Mouse (Mus musculus): ENCODE measurements around the gene Pnmt.

The Pnmt gene

GRCm38 (mm10) chr11:98385638-98386585 lies at the start of gene Pnmt:
TSS of gene Pnmt (plus strand) at chr11:98386450.
- DNase-seq = no peak

- peak; percentile 74 for DNase-seq
Measured at GRCm38 (mm10) chr11:98338507-98338961, 47.7 kb upstream of the Pnmt start.

- no peak for DNase-seq
Measured at GRCm38 (mm10) chr11:98339071-98339501, 47.2 kb upstream of the Pnmt start.

DNA sequence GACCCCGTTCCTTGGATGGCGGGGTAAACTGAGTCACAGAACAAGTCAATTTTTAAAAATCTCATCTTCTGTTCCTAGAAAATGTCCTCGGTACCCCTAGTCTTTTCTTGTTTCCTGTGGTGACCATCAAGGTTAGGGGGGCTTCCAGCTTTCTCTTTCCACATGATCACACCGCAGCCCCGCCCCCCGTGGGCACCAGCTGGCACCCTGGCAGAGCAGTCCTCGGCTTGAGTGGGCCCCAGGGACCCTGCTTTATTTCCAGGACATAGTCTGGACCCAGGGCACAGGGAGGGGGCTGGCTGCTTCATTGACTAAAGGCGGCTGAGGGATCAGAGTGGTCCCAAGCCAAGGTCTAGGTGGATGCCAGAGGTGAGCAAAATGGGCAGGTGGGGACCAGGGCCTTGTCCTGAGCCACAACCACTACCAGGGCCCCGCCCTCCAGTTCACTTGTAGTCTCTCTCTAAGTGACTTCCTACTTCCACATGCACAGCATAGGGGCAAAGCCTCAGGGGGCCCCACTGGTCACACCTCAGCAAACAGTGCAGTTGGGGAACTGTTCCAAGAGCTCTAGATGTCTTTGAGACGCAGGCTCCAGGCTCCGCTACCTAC lies 46.5 kb upstream of the Pnmt start:
- no peak for DNase-seq

GRCm38 (mm10) chr11:98340597-98340996 lies 45.7 kb upstream of the Pnmt start:
- no peak for DNase-seq

DNA sequence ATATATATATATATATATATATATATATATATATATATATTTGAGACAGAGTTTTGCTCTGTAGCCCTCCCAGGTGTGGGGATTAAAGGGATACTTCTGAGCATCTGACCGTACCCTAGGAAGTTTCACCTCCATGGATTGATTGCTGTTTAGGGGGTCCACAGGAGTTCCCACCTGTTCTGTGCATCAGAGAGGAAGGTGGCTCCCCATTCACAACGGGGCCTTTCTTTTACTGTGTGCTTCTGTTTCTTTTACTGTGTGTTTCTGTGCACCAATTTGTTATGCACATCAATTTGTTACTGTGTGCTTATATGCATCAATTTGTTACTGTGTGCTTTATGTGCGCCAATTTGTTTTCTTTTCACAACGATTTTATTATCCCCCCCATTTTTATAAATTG lies 45.1 kb upstream of the Pnmt start:
- no peak for DNase-seq

- DNase-seq = peak; percentile 95
Measured at GRCm38 (mm10) chr11:98342000-98342945, 44.0 kb upstream of the Pnmt start.

DNA sequence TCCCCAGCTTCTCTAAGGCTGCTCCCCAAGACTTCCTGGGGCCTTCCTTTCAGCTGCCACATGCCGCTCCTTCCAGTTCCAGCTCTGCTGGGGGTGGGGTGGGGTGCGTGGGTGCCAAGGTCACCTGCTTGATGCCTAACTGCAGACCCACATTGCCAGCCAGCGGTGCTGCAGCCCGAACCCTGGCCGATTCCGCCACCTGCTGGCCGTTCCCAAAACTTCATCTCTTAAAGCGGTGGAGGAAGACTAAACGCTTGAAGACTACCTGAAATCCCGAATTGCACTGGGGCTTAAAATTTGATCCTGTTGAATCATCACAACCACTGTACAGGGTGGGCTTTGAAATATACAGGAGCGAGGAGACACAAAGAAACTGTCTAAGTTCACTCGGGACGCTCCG lies 41.0 kb upstream of the Pnmt start:
- DNase-seq = peak; percentile 87

- DNase-seq = no peak
Measured at GRCm38 (mm10) chr11:98346168-98346567, 40.1 kb upstream of the Pnmt start.

DNA sequence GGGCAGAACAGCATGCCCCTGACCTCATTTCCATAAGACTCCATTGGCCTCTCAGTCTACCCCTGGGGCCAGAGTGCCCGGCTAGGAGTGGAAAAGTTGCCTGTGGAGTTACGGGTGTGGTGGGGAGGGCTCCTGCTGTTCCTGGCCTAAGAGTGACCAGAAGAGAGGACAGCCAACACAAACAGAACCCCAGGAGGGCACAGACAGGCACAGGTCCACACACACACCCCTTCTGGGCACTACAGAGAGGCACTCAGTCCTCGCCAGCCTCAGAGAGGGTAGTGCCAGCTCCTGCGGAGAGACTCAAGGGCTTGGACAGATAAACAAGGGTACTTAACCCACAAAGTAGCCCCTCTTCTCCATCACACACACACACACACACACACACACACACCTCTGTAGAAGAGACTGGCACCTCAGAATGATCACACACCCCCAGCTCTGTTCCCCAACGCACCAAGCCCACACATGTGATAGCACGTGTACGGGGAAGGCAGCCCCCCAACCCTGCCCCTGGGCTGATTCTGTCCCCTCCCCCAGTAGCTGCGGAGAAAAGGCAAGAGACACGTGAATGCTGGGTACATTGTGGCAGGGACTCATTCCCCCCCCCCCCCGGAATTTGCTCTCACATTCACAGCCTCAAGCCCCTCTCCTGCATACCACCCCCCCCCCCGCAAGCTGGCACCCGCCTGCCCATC lies 38.7 kb upstream of the Pnmt start:
- peak; percentile 40 for DNase-seq

DNA sequence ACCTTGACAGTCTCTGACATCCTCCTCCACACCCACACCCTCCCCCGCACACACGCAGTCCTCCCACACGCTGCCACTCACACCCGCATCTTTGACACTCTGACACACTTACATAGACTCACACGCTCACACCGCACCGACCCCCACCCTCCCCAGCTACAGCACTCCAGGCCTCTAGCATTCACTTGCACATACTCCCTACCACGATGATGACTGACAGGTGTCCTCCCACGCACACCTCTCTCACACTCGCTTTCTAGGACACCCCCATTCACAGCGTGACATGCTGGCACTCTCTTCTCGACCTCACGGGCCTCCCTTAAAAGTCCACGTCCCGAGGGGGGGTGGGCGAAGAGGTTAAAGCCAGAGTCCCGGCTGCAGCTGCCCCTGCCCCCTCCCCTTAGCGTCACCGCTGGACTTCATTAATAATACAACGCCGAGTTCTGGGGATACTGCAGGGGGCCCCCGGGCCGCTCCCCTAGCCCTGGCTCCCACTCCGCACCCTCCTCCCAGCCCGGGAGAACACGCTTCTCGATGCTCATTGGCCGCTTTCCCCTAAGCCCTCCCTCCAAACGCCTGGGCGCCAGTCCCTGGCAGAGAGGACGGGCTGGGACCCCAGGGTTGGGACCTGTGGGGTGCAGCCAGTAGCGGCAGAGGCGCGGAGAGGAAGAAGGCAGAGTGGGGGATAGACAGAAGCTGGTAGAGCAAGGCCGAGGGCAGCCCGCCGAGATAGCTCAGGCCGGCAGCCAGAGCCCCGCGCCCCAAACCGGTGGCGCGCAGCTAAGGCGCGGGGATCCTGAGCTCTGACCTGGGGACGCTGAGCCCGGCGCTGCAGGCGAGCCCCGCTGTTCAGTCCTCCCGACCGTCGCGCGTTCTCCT lies 37.9 kb upstream of the Pnmt start, which contains the start of gene Ppp1r1b:
TSS of gene Ppp1r1b (plus strand) at position 322 of the 879 bp plus-strand sequence.
- peak; percentile 74 for DNase-seq

DNA sequence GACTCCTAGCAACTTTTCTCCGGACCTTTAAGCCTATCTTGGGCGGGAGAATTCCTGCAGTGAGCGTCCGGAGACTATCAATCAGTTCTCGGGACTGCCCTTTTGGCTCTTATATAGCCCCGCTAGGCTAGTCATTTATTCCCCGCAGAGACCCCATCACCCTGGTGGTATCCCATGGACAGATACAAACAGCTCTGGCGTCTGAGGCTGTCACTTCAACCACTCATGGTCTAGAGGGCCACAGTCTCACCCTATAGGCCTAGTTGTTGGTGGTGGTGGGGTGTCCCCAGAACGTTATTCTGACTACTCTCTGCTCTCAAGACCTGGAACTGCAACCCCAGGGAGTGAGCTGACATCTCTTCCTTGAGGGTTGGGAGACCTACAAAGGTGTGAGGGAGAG lies 36.9 kb upstream of the Pnmt start:
- no peak for DNase-seq

DNA sequence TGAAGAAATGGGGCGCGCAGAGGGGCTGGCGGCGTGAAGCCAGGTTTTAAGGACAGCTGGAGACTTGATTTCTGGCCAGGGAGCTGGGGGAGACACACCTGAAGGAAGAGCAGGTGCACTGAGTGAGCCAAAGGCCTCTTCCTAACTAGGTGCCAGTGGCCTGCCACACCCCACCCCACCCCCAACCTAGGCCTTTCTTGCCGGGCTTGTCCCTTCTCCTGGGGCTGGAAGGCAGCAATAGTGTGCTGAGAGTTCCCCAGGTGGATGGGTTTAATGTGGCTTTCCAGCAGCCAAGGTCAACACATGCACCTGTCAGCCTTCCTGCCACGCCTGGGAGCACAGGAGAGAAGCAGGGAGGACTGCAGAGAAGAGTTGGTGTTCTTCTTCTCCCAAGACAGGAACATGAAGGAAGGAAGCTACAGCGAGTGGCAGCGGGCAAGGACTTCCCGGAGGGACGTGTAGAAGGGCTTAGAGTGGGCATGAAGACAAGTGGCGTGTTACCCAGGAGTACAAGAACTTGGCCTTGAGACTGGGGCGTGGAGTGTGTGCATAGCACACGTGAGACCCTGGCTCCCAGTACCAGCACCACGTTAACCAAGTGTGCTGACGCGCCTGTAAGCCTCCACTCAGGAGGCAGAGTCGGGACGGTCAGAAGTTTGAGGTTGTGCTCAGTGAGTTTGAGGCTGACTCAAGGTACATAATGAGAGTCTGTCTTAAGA lies 33.8 kb upstream of the Pnmt start:
- DNase-seq = no peak

DNA sequence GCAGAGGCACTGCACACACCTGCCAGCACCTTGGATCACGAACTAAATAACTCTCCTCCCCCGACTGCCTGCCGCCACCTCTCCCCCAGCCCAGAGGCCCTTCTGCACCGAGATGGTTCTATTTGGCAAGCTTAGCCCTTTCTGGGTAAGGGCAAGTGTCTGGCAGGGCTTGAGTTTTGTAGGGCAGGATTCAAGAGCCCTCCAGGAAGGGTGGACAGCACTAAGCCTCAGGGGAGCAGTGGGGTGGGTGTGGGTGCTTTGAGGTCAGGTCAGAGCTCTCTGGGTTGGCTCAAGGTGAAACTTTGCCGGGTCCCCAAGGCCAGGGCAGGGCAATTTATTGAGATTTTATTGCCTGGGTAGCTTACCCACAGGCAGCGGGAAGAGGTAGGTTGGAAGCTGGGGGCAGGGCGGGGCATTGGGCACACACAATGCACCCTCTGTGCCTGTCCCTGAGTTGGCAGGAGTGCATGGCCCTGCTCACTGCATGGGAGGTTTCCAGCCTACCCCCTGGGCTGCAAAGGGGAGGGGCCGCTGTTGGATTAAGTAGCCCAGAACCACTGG lies 32.5 kb upstream of the Pnmt start:
- no peak for DNase-seq

GRCm38 (mm10) chr11:98354445-98354844 lies 31.8 kb upstream of the Pnmt start:
- no peak for DNase-seq

- DNase-seq = peak; percentile 71
Measured at GRCm38 (mm10) chr11:98355732-98356299, 30.4 kb upstream of the Pnmt start.

GRCm38 (mm10) chr11:98356625-98357394 lies 29.4 kb upstream of the Pnmt start:
- no peak for DNase-seq

GRCm38 (mm10) chr11:98357396-98358160 lies 28.7 kb upstream of the Pnmt start:
- DNase-seq = peak; percentile 68

All from kidney, postnatal 14 days (tissue).